Mouse (Mus musculus) cortical plate, adult 2 months (tissue): ENCODE results near the gene Gm5901.

Source experiments
- CTCF ChIP-seq: fragments of 200-500 bp; IDR thresholded peaks from 2 replicates; pipeline ENCODE4 v1.5.1; 2011; ENCODE audit warnings: mild to moderate bottlenecking, control low read depth, low read length; ENCODE audit not compliant: insufficient read depth; ENCODE audit errors: extremely low read depth
- POLR2A ChIP-seq: fragments of 200-500 bp; IDR thresholded peaks from 2 replicates; pipeline ENCODE4 v1.6.1; 2011; ENCODE audit warnings: mild to moderate bottlenecking, low read length, control low read depth; ENCODE audit not compliant: insufficient read depth; ENCODE audit errors: extremely low read depth

DNA sequence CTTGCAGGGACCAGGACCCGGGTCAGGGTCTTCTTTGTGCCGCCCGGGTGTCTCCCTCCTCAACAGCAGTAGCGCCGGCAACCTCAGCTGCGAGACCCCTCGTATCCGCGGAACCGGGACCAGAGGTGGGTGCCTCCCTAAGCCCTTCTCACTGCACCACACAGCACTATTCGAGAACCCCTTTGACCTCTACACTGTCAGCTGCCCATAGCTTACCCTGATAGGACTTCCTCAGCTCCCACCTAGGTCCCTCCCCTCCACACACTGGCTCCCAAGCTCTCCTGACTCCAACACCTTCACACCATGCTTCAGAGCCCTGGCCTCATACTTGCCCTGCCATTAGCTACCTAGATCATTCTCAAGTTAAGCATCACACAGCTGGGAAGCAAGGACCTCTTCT lies 51.2 kb downstream of the Gm5901 start:
- TF ChIP-seq POLR2A (no peak), CTCF (no peak)
